Mouse (Mus musculus): ENCODE measurements around the gene Scfd2. TPM values are rescaled to one million over a fixed set of nuclear protein-coding genes. Genes with fewer than 3 reads are reported as not detected.

The Scfd2 gene
- polyA plus RNA-seq, 1 experiment, result 10.5 TPM

GRCm38 (mm10) chr5:74261016-74261415, 270.5 kb downstream of the Scfd2 start:
- Histone ChIP-seq H3K4me1 (ENCODE audit: control insufficient read depth, insufficient read depth, low read length) (peaks cover 13% of the 10 kb centered on the region), H3K27ac (ENCODE audit: insufficient read depth, low read depth, low read length) (no peak overlapping the region), H3K4me3 (ENCODE audit: insufficient read depth, low read length) (no peak overlapping the region)
- TF ChIP-seq POLR2A (IDR thresholded peaks at IDR 0.05; ENCODE audit: borderline replicate concordance, low read depth, low read length), result no peak
- TF ChIP-seq CTCF (IDR thresholded peaks at IDR 0.05; ENCODE audit: low read depth, low read length), result no peak

DNA sequence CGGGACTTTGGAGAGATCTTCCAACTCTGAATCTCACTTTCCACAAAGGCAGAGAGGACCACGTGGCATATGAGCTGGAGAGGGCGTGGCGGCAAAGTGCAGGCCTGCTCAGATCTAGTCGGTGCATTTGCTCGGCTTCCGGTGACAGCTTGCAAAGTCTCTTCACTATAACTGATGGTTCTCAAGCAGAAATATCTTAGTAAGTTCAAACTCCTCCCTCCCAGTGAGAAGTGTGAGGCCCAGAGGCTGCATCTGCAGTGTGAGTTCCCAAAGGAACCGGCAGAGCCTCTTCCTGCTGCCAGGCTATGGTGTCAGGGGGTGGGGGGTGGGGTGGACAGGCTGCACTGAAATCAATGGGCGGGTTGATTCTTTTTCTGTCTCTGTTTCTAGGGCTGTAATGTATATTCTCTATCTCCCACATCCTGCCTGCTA, 271.2 kb downstream of the Scfd2 start:
- TF ChIP-seq CTCF (IDR thresholded peaks at IDR 0.05; ENCODE audit: low read depth, low read length), result no peak
- no peak for TF ChIP-seq POLR2A (IDR thresholded peaks at IDR 0.05; ENCODE audit: borderline replicate concordance, low read depth, low read length)
- H3K27ac ChIP-seq (ENCODE audit: insufficient read depth, low read depth, low read length), result peak overlapping the region; percentile 23; the same call in 1 of the 2 replicates
- H3K4me1 ChIP-seq (ENCODE audit: control insufficient read depth, insufficient read depth, low read length), result peaks cover 13% of the 10 kb centered on the region
- H3K4me3 ChIP-seq (ENCODE audit: insufficient read depth, low read length), result no peak overlapping the region

DNA sequence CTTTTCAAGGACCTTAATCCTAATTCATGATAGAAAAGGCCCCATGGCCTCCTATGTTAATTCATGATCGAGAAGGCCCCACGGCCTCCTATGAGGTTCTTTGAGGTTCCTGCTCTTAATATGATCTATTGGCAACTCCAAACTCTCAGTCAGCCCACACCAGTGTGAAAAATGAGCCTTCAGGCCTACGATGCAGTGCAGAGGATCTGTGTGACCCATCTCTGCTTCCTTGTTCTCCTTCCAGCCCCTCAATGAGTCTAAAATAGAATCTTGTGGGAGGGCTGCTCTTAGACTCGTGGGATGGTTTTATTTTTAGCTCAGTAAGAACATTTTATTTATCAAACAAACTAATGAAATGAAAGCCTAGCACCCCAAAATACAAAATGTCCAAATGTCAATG, 274.9 kb downstream of the Scfd2 start:
- Histone ChIP-seq H3K4me1 (ENCODE audit: control insufficient read depth, insufficient read depth, low read length) (peaks cover 31% of the 10 kb centered on the region), H3K27ac (ENCODE audit: insufficient read depth, low read depth, low read length) (no peak overlapping the region), H3K4me3 (ENCODE audit: insufficient read depth, low read length) (no peak overlapping the region)
- TF ChIP-seq POLR2A (IDR thresholded peaks at IDR 0.05; ENCODE audit: borderline replicate concordance, low read depth, low read length) (no peak), CTCF (IDR thresholded peaks at IDR 0.05; ENCODE audit: low read depth, low read length) (no peak)

DNA sequence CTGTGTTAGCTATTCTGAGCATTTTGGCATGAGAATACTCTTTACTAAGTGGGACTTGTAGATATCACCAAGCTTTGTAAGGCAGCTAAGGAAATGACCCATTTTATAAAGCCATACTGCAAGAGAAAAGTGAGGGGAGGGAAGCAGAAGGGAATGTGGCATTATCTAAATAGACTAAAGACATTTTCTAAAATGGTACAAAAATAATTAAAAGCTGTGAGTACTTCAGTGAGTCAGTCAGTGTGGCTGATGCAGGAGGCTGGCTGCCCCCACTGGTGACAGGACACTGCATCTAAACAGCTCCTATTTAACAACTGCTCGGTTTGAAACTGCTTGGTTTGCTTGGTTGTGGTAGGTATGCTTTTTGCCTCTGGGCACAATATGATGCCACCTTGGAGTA, 276.6 kb downstream of the Scfd2 start:
- Histone ChIP-seq H3K4me3 (ENCODE audit: insufficient read depth, low read length) (no peak overlapping the region), H3K27ac (ENCODE audit: insufficient read depth, low read depth, low read length) (no peak overlapping the region), H3K4me1 (ENCODE audit: control insufficient read depth, insufficient read depth, low read length) (peaks cover 24% of the 10 kb centered on the region)
- TF ChIP-seq CTCF (IDR thresholded peaks at IDR 0.05; ENCODE audit: low read depth, low read length) (no peak), POLR2A (IDR thresholded peaks at IDR 0.05; ENCODE audit: borderline replicate concordance, low read depth, low read length) (no peak)

- peak overlapping the region; percentile 65 for H3K27ac ChIP-seq (ENCODE audit: insufficient read depth, low read depth, low read length)
- H3K4me3 ChIP-seq (ENCODE audit: insufficient read depth, low read length), result no peak overlapping the region; the same call in 1 of the 2 replicates
- peaks cover 28% of the 10 kb centered on the region for H3K4me1 ChIP-seq (ENCODE audit: control insufficient read depth, insufficient read depth, low read length)
- TF ChIP-seq CTCF (IDR thresholded peaks at IDR 0.05; ENCODE audit: low read depth, low read length), result no peak
- no peak for TF ChIP-seq POLR2A (IDR thresholded peaks at IDR 0.05; ENCODE audit: borderline replicate concordance, low read depth, low read length)
Measured at GRCm38 (mm10) chr5:74253724-74254328, 277.7 kb downstream of the Scfd2 start.

GRCm38 (mm10) chr5:74252672-74253286, 278.8 kb downstream of the Scfd2 start:
- H3K27ac ChIP-seq (ENCODE audit: insufficient read depth, low read depth, low read length), result peak overlapping the region; percentile 38
- TF ChIP-seq CTCF (IDR thresholded peaks at IDR 0.05; ENCODE audit: low read depth, low read length) (no peak), POLR2A (IDR thresholded peaks at IDR 0.05; ENCODE audit: borderline replicate concordance, low read depth, low read length) (no peak)
- peaks cover 28% of the 10 kb centered on the region for H3K4me1 ChIP-seq (ENCODE audit: control insufficient read depth, insufficient read depth, low read length)
- no peak overlapping the region for H3K4me3 ChIP-seq (ENCODE audit: insufficient read depth, low read length)

- H3K4me3 ChIP-seq (ENCODE audit: insufficient read depth, low read length), result no peak overlapping the region
- TF ChIP-seq POLR2A (IDR thresholded peaks at IDR 0.05; ENCODE audit: borderline replicate concordance, low read depth, low read length) (no peak), CTCF (IDR thresholded peaks at IDR 0.05; ENCODE audit: low read depth, low read length) (no peak)
- peaks cover 25% of the 10 kb centered on the region for H3K4me1 ChIP-seq (ENCODE audit: control insufficient read depth, insufficient read depth, low read length)
- H3K27ac ChIP-seq (ENCODE audit: insufficient read depth, low read depth, low read length), result no peak overlapping the region
Measured at GRCm38 (mm10) chr5:74250947-74251346, 280.6 kb downstream of the Scfd2 start.

GRCm38 (mm10) chr5:74250308-74250707, 281.3 kb downstream of the Scfd2 start:
- TF ChIP-seq POLR2A (IDR thresholded peaks at IDR 0.05; ENCODE audit: borderline replicate concordance, low read depth, low read length) (no peak), CTCF (IDR thresholded peaks at IDR 0.05; ENCODE audit: low read depth, low read length) (no peak)
- Histone ChIP-seq H3K27ac (ENCODE audit: insufficient read depth, low read depth, low read length) (no peak overlapping the region), H3K4me1 (ENCODE audit: control insufficient read depth, insufficient read depth, low read length) (peaks cover 25% of the 10 kb centered on the region), H3K4me3 (ENCODE audit: insufficient read depth, low read length) (no peak overlapping the region)

GRCm38 (mm10) chr5:74249794-74250193, 281.8 kb downstream of the Scfd2 start:
- Histone ChIP-seq H3K27ac (ENCODE audit: insufficient read depth, low read depth, low read length) (no peak overlapping the region), H3K4me1 (ENCODE audit: control insufficient read depth, insufficient read depth, low read length) (peaks cover 25% of the 10 kb centered on the region), H3K4me3 (ENCODE audit: insufficient read depth, low read length) (no peak overlapping the region)
- TF ChIP-seq POLR2A (IDR thresholded peaks at IDR 0.05; ENCODE audit: borderline replicate concordance, low read depth, low read length), result no peak
- no peak for TF ChIP-seq CTCF (IDR thresholded peaks at IDR 0.05; ENCODE audit: low read depth, low read length)

DNA sequence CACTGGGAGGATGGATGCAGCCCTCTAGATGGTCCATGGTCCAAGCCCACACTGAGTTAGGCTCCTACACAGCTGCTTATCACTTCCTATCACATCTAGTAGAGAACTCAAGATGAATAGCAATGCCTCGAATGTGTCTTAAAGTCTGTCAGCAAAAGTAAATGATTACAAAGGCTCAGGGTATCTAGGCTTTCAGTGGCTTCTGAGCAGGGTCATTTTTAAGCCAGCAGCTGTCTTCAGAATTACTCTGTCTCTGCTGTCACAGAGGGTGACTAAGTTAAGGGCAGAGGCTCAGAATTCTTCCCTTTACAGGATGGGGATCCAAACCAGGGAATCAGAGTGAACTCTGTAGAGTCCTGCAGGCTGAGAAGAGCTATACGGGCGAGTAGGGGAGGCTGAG, 284.6 kb downstream of the Scfd2 start:
- Histone ChIP-seq H3K4me3 (ENCODE audit: insufficient read depth, low read length) (no peak overlapping the region), H3K4me1 (ENCODE audit: control insufficient read depth, insufficient read depth, low read length) (peaks cover 4% of the 10 kb centered on the region), H3K27ac (ENCODE audit: insufficient read depth, low read depth, low read length) (no peak overlapping the region)
- TF ChIP-seq POLR2A (IDR thresholded peaks at IDR 0.05; ENCODE audit: borderline replicate concordance, low read depth, low read length) (no peak), CTCF (IDR thresholded peaks at IDR 0.05; ENCODE audit: low read depth, low read length) (no peak)
